Mouse (Mus musculus): ENCODE measurements around the gene Gprasp1. TPM values are rescaled to one million over a fixed set of nuclear protein-coding genes. Genes with fewer than 3 reads are reported as not detected.
"Not testable (repeated sequence)": the region's sequence is repeated elsewhere in the genome, so short reads cannot be mapped to it uniquely, and the experiment has no call there.

The Gprasp1 gene
- polyA plus RNA-seq, 1 experiment from 2014 or later = 64.6 TPM

GRCm38 (mm10) chrX:135796305-135797211 lies 54.0 kb downstream of the Gprasp1 start:
- not testable (repeated sequence) for H3K36me3 ChIP-seq (replicated peaks; ENCODE audit: control insufficient read depth, insufficient read depth, low read depth, low read length); H3K27me3 ChIP-seq (ENCODE audit: control insufficient read depth, insufficient read depth, low read length); H3K4me1 ChIP-seq (ENCODE audit: control insufficient read depth, insufficient read depth, low read length); H3K9me3 ChIP-seq (replicated peaks; ENCODE audit: control insufficient read depth, low read length); H3K27ac ChIP-seq (replicated peaks; ENCODE audit: low read depth, low read length)
- Histone ChIP-seq H3K4me3 (ENCODE audit: low read depth, low read length) (peak overlapping the region; percentile 54), H3K9ac (replicated peaks; ENCODE audit: low read length) (peak overlapping the region; percentile 59), H3K4me2 (ENCODE audit: low read depth, low read length) (peak overlapping the region; percentile 67)
- peak; percentile 71 for ATAC-seq (replicated peaks; ENCODE audit: insufficient number of reproducible peaks, low FRiP score, low TSS enrichment, low read depth)
- WGBS = 23% methylated on average over 16 of the region's 26 CpGs
- peak; percentile 0 for DNase-seq (ENCODE audit: low spot score)

GRCm38 (mm10) chrX:135797212-135797644 lies 54.7 kb downstream of the Gprasp1 start, which contains the start of gene Bhlhb9:
Gene Bhlhb9, plus strand, starts transcription at chrX:135797594.
- Histone ChIP-seq H3K4me2 (ENCODE audit: low read depth, low read length) (peak within 1 kb of the TSS; percentile 67), H3K4me3 (ENCODE audit: low read depth, low read length) (peak within 1 kb of the TSS; percentile 54), H3K9ac (replicated peaks; ENCODE audit: low read length) (peak within 1 kb of the TSS; percentile 59)
- not testable (repeated sequence) for ATAC-seq (replicated peaks; ENCODE audit: insufficient number of reproducible peaks, low FRiP score, low TSS enrichment, low read depth); H3K36me3 ChIP-seq (replicated peaks; ENCODE audit: control insufficient read depth, insufficient read depth, low read depth, low read length); H3K4me1 ChIP-seq (ENCODE audit: control insufficient read depth, insufficient read depth, low read length); H3K27ac ChIP-seq (replicated peaks; ENCODE audit: low read depth, low read length); H3K9me3 ChIP-seq (replicated peaks; ENCODE audit: control insufficient read depth, low read length); H3K27me3 ChIP-seq (ENCODE audit: control insufficient read depth, insufficient read depth, low read length)
- peak; percentile 56 for DNase-seq (ENCODE audit: low spot score)
- WGBS = 16% methylated on average over 2 of the region's 5 CpGs

GRCm38 (mm10) chrX:135804149-135804548 lies 61.6 kb downstream of the Gprasp1 start:
- H3K4me2 ChIP-seq (ENCODE audit: low read depth, low read length) = no peak overlapping the region
- no peaks in the 10 kb centered on the region for H3K4me1 ChIP-seq (ENCODE audit: control insufficient read depth, insufficient read depth, low read length)
- 89% methylated on average over 3 of the region's 3 CpGs for WGBS
- no peak for ATAC-seq (replicated peaks; ENCODE audit: insufficient number of reproducible peaks, low FRiP score, low TSS enrichment, low read depth)
- DNase-seq (ENCODE audit: low spot score) = no peak
- no peak overlapping the region for H3K27ac ChIP-seq (replicated peaks; ENCODE audit: low read depth, low read length)
- no peaks in the 10 kb centered on the region for H3K27me3 ChIP-seq (ENCODE audit: control insufficient read depth, insufficient read depth, low read length)
- no peak overlapping the region for H3K9ac ChIP-seq (replicated peaks; ENCODE audit: low read length)
- no peak overlapping the region for H3K4me3 ChIP-seq (ENCODE audit: low read depth, low read length)
- no peaks in the 10 kb centered on the region for H3K9me3 ChIP-seq (replicated peaks; ENCODE audit: control insufficient read depth, low read length)
- H3K36me3 ChIP-seq (replicated peaks; ENCODE audit: control insufficient read depth, insufficient read depth, low read depth, low read length) = no peaks in the 10 kb centered on the region; the same call in 1 of the 2 replicates

GRCm38 (mm10) chrX:135805780-135806179 lies 63.2 kb downstream of the Gprasp1 start:
- Histone ChIP-seq H3K4me3 (ENCODE audit: low read depth, low read length) (no peak overlapping the region), H3K9ac (replicated peaks; ENCODE audit: low read length) (no peak overlapping the region), H3K9me3 (replicated peaks; ENCODE audit: control insufficient read depth, low read length) (no peaks in the 10 kb centered on the region), H3K4me1 (ENCODE audit: control insufficient read depth, insufficient read depth, low read length) (no peaks in the 10 kb centered on the region), H3K27me3 (ENCODE audit: control insufficient read depth, insufficient read depth, low read length) (no peaks in the 10 kb centered on the region), H3K27ac (replicated peaks; ENCODE audit: low read depth, low read length) (no peak overlapping the region), H3K36me3 (replicated peaks; ENCODE audit: control insufficient read depth, insufficient read depth, low read depth, low read length) (no peaks in the 10 kb centered on the region; the same call in 1 of the 2 replicates), H3K4me2 (ENCODE audit: low read depth, low read length) (no peak overlapping the region)
- ATAC-seq (replicated peaks; ENCODE audit: insufficient number of reproducible peaks, low FRiP score, low TSS enrichment, low read depth) (no peak), DNase-seq (ENCODE audit: low spot score) (peak; percentile 55)
- WGBS = 33% methylated on average over 1 of the region's 1 CpGs

GRCm38 (mm10) chrX:135835896-135836295 lies 93.4 kb downstream of the Gprasp1 start:
- H3K27ac ChIP-seq (replicated peaks; ENCODE audit: low read depth, low read length); DNase-seq (ENCODE audit: low spot score); ATAC-seq (replicated peaks; ENCODE audit: insufficient number of reproducible peaks, low FRiP score, low TSS enrichment, low read depth); H3K27me3 ChIP-seq (ENCODE audit: control insufficient read depth, insufficient read depth, low read length); H3K9me3 ChIP-seq (replicated peaks; ENCODE audit: control insufficient read depth, low read length); H3K4me3 ChIP-seq (ENCODE audit: low read depth, low read length); H3K4me1 ChIP-seq (ENCODE audit: control insufficient read depth, insufficient read depth, low read length); H3K9ac ChIP-seq (replicated peaks; ENCODE audit: low read length); H3K36me3 ChIP-seq (replicated peaks; ENCODE audit: control insufficient read depth, insufficient read depth, low read depth, low read length); H3K4me2 ChIP-seq (ENCODE audit: low read depth, low read length): not testable (repeated sequence)
- WGBS = 67% methylated on average over 1 of the region's 1 CpGs

GRCm38 (mm10) chrX:135837896-135838295 lies 95.4 kb downstream of the Gprasp1 start:
- ATAC-seq (replicated peaks; ENCODE audit: insufficient number of reproducible peaks, low FRiP score, low TSS enrichment, low read depth) = no peak

GRCm38 (mm10) chrX:135838521-135839360 lies 96.2 kb downstream of the Gprasp1 start, which contains the start of gene Gprasp2:
Gene Gprasp2, plus strand, starts transcription at chrX:135839034.
- H3K4me3 ChIP-seq (ENCODE audit: low read depth, low read length) = peak within 1 kb of the TSS; percentile 48
- not testable (repeated sequence) for H3K27ac ChIP-seq (replicated peaks; ENCODE audit: low read depth, low read length); H3K36me3 ChIP-seq (replicated peaks; ENCODE audit: control insufficient read depth, insufficient read depth, low read depth, low read length); H3K9me3 ChIP-seq (replicated peaks; ENCODE audit: control insufficient read depth, low read length); H3K4me1 ChIP-seq (ENCODE audit: control insufficient read depth, insufficient read depth, low read length); H3K27me3 ChIP-seq (ENCODE audit: control insufficient read depth, insufficient read depth, low read length)
- DNase-seq (ENCODE audit: low spot score) (peak; percentile 51), ATAC-seq (replicated peaks; ENCODE audit: insufficient number of reproducible peaks, low FRiP score, low TSS enrichment, low read depth) (peak; percentile 91)
- WGBS = 31% methylated on average over 20 of the region's 32 CpGs
- peak within 1 kb of the TSS; percentile 41 for H3K9ac ChIP-seq (replicated peaks; ENCODE audit: low read length)
- H3K4me2 ChIP-seq (ENCODE audit: low read depth, low read length) = peak within 1 kb of the TSS; percentile 70

More at GRCm38 (mm10) chrX:135837896-135838295, 95.4 kb downstream of the Gprasp1 start:
- DNase-seq (ENCODE audit: low spot score) = no peak
- H3K4me1 ChIP-seq (ENCODE audit: control insufficient read depth, insufficient read depth, low read length) = no peaks in the 10 kb centered on the region
- H3K4me2 ChIP-seq (ENCODE audit: low read depth, low read length) = no peak overlapping the region
- no peak overlapping the region for H3K9ac ChIP-seq (replicated peaks; ENCODE audit: low read length)
- no peak overlapping the region for H3K27ac ChIP-seq (replicated peaks; ENCODE audit: low read depth, low read length)
- 77% methylated on average over 2 of the region's 2 CpGs for WGBS
- no peak overlapping the region for H3K4me3 ChIP-seq (ENCODE audit: low read depth, low read length)
- no peaks in the 10 kb centered on the region for H3K9me3 ChIP-seq (replicated peaks; ENCODE audit: control insufficient read depth, low read length)
- no peaks in the 10 kb centered on the region for H3K36me3 ChIP-seq (replicated peaks; ENCODE audit: control insufficient read depth, insufficient read depth, low read depth, low read length)
- H3K27me3 ChIP-seq (ENCODE audit: control insufficient read depth, insufficient read depth, low read length) = no peaks in the 10 kb centered on the region
